Mouse (Mus musculus): Measurements from ENCODE around the gene Lpin1.

DNA sequence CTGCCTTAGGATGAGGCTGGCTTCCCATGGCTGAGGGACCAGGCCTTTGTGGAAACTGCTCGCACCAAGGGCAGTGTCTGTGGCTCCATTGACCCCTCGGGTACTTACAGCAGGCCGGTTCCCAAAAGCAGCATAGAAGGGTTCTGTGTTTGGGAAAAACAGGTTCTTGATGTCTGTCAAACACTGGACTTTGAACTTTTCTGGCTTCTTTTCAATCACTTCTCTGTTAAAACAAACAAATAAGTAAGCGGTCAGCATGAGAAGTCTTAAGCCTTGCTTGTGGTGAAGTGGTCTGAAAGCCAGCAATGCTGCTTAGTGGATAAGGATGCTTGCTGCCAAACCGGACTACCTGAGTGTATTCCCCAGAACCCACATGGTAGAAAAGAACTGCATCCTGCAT lies 69.2 kb downstream of the Lpin1 start:
- TF ChIP-seq POLR2A (IDR thresholded peaks at IDR 0.05; ENCODE audit: extremely low read depth, insufficient read depth, low read length) (no peak), CTCF (IDR thresholded peaks at IDR 0.05; ENCODE audit: low read depth, low read length) (no peak)

Measured in liver, adult 2 months (tissue).